Mouse (Mus musculus) midbrain, embryonic 15.5 days (tissue): ENCODE data around the gene Tmc7. TPM values are rescaled to one million over a fixed set of nuclear protein-coding genes. Genes with fewer than 3 reads are reported as not detected.

Experiments used
- ATAC-seq: fragments of 200-750 bp; cut with Nextera tagmentation; replicated peaks from 2 replicates; pipeline ENCODE4 v1.8.0; 2017; ENCODE audit warnings: moderate TSS enrichment
- H3K27ac ChIP-seq: fragments of 300-500 bp; sonication (generic); 2 replicates; pipeline ENCODE4 v1.5.1; 2015; ENCODE audit warnings: mild to moderate bottlenecking, inconsistent platforms
- H3K27me3 ChIP-seq: fragments of 300-500 bp; sonication (generic); replicated peaks from 2 replicates; pipeline ENCODE4 v1.6.1; 2015; ENCODE audit warnings: inconsistent platforms
- H3K36me3 ChIP-seq: fragments of 300-500 bp; sonication (generic); replicated peaks from 2 replicates; pipeline ENCODE4 v1.6.1; 2015; ENCODE audit warnings: inconsistent platforms
- H3K4me1 ChIP-seq: fragments of 300-500 bp; sonication (generic); 2 replicates; pipeline ENCODE4 v1.6.1; 2015; ENCODE audit warnings: inconsistent platforms
- H3K4me2 ChIP-seq: fragments of 300-500 bp; sonication (generic); 2 replicates; pipeline ENCODE4 v1.6.1; 2015; ENCODE audit warnings: inconsistent platforms, mild to moderate bottlenecking, moderate library complexity
- H3K4me3 ChIP-seq: fragments of 300-500 bp; sonication (generic); 2 replicates; pipeline ENCODE4 v1.5.1; 2015; ENCODE audit warnings: mild to moderate bottlenecking, inconsistent platforms
- H3K9ac ChIP-seq: fragments of 300-500 bp; sonication (generic); 2 replicates; pipeline ENCODE4 v1.6.1; 2015; ENCODE audit warnings: mild to moderate bottlenecking, inconsistent platforms
- H3K9me3 ChIP-seq: fragments of 300-500 bp; sonication (generic); 2 replicates; pipeline ENCODE4 v1.6.1; 2016; ENCODE audit warnings: inconsistent platforms
- WGBS: fragments of 180-500 bp; shearing (Covaris S2); methylation state at CpG from one replicate; pipeline ENCODE4 v1.1.7; 2015; ENCODE audit warnings: mixed read lengths; 5-methylcytosine and 5-hydroxymethylcytosine counted together
- polyA plus RNA-seq: library from polyadenylated mRNA; unstranded; fragments of >200 nt; fragmentation: Nextera tagmentation; extraction: Ambion mirVana; gene quantifications from 2 replicates; pipeline ENCODE4 v1.2.1, GENCODE M21; 2015

The Tmc7 gene
- 6.3 and 7.2 TPM in 2 replicates for polyA plus RNA-seq

DNA sequence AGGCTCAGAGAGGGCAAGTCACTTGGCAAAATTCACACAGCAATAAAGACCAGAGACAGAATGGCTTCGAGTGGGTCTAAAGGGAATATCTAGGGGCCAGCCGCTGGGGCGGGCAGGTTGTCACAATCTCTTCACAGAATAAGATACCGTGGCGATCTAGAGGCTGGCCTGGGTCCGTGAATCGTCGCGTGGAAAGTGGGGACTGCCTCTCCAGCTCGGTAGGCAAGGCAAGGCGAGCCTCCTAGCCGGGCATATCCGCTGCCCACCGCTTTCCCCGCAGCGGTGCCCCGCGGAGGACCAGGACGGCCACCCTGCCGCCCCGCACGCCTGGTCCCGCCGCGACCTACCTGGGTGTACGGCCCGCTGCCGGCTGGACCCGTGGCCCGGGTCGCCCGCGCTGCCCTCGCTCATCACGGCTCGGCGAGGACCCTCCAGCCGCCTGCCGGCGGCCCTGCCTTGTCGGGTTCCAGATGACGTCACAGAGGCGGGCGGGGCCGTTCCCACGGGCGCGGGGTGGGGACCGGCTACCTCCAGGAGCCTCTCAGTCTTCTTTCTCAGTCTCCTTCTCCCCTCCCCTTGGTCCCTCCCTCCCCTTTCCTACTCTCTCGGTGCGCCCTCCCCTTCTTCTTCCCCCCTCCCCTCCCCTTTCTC is at the start of gene Tmc7:
Gene Tmc7, minus strand, starts transcription at position 480 of the 651 bp plus-strand sequence.
- ATAC-seq = peak; percentile 89
- under 1% methylated on average over 50 of the region's 51 CpGs for WGBS
- no peaks in the 10 kb centered on the region for H3K27me3 ChIP-seq

DNA sequence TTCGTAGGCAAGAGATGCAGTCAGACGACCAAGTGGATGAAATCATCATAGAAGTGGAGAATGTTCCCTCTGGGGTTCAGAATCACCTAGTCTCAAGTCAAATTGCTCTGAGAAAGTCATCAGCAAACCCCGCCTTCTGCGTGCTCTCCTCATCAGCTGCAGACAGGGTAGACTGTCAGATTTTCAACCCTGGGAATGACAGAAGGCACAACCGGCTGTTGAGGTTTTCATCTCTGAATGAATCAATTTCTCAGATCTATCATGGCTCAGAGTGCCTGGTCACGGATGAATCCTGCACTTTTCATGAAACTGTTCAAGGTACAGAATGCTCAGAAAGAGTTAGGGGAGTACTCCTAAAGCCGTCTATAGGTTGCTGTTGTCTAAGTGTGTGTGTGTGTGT is 49.4 kb upstream of the Tmc7 start:
- 85% methylated on average over 7 of the region's 7 CpGs for WGBS
- no peak overlapping the region for H3K27ac ChIP-seq

More for the DNA sequence above, at the start of gene Tmc7:
- Histone ChIP-seq H3K4me1 (peaks cover 8% of the 10 kb centered on the region), H3K9ac (peak within 1 kb of the TSS; percentile 83), H3K9me3 (no peaks in the 10 kb centered on the region), H3K36me3 (no peaks in the 10 kb centered on the region), H3K27ac (peak within 1 kb of the TSS; percentile 58; the same call in 1 of the 2 replicates), H3K4me3 (peak within 1 kb of the TSS; percentile 75), H3K4me2 (peak within 1 kb of the TSS; percentile 91)

DNA sequence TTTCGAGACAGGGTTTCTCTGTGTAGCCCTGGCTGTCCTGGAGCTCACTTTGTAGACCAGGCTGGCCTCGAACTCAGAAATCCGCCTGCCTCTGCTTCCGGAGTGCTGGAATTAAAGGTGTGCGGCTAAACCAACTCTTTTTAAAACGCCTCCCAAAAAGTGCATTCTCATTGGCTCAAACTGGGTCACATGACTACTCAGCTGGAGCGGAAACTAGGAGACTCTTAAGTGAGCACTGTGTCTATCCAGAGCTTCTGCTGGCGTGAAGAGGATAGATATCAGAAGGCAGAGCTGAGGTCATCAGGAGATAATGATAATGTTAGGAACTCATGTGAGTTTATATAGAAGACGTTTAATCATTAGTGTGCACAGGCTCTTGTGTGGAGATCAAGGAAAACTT is 48.6 kb upstream of the Tmc7 start:
- no peaks in the 10 kb centered on the region for H3K36me3 ChIP-seq
- no peak overlapping the region for H3K4me2 ChIP-seq
- H3K9ac ChIP-seq = no peak overlapping the region
- 89% methylated on average over 9 of the region's 9 CpGs for WGBS
- H3K27ac ChIP-seq = no peak overlapping the region
- no peaks in the 10 kb centered on the region for H3K9me3 ChIP-seq
- H3K27me3 ChIP-seq = no peaks in the 10 kb centered on the region
- no peak overlapping the region for H3K4me3 ChIP-seq
- no peak for ATAC-seq
- H3K4me1 ChIP-seq = no peaks in the 10 kb centered on the region

More for the DNA sequence above, 49.4 kb upstream of the Tmc7 start:
- no peak for ATAC-seq
- no peaks in the 10 kb centered on the region for H3K4me1 ChIP-seq
- H3K27me3 ChIP-seq = no peaks in the 10 kb centered on the region
- H3K4me2 ChIP-seq = no peak overlapping the region
- no peak overlapping the region for H3K9ac ChIP-seq
- H3K36me3 ChIP-seq = no peaks in the 10 kb centered on the region
- H3K4me3 ChIP-seq = no peak overlapping the region
- no peaks in the 10 kb centered on the region for H3K9me3 ChIP-seq

GRCm38 (mm10) chr7:118627550-118628298 is 43.2 kb upstream of the Tmc7 start:
- Histone ChIP-seq H3K9me3 (no peaks in the 10 kb centered on the region), H3K27me3 (no peaks in the 10 kb centered on the region), H3K36me3 (no peaks in the 10 kb centered on the region), H3K4me2 (no peak overlapping the region), H3K4me1 (no peaks in the 10 kb centered on the region), H3K9ac (no peak overlapping the region), H3K27ac (no peak overlapping the region), H3K4me3 (no peak overlapping the region)
- no peak for ATAC-seq
- WGBS = 82% methylated on average over 13 of the region's 13 CpGs

DNA sequence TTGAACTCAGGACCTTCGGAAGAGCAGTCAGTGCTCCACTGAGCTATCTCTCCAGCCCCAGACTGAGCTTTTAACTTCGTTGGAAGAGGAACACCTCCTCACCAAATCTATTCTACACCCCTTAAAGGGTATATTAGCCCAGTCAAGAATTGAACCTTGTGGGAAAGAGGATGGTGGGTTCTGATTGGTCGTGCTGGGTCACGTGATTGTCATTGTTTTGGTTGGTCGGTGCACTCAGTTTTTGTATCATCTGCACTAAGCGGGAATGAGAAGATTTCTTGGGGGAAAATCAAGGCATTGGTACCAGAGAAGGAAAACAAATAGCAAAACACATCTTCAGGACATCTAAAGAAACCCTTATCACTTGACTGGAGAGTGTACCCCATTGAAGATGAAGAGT is 36.6 kb upstream of the Tmc7 start:
- H3K4me2 ChIP-seq = no peak overlapping the region
- WGBS = 83% methylated on average over 6 of the region's 6 CpGs
- H3K27me3 ChIP-seq = no peaks in the 10 kb centered on the region
- no peaks in the 10 kb centered on the region for H3K4me1 ChIP-seq
- H3K9ac ChIP-seq = no peak overlapping the region
- no peak overlapping the region for H3K4me3 ChIP-seq
- H3K36me3 ChIP-seq = no peaks in the 10 kb centered on the region
- no peak for ATAC-seq
- H3K27ac ChIP-seq = no peak overlapping the region
- no peaks in the 10 kb centered on the region for H3K9me3 ChIP-seq

DNA sequence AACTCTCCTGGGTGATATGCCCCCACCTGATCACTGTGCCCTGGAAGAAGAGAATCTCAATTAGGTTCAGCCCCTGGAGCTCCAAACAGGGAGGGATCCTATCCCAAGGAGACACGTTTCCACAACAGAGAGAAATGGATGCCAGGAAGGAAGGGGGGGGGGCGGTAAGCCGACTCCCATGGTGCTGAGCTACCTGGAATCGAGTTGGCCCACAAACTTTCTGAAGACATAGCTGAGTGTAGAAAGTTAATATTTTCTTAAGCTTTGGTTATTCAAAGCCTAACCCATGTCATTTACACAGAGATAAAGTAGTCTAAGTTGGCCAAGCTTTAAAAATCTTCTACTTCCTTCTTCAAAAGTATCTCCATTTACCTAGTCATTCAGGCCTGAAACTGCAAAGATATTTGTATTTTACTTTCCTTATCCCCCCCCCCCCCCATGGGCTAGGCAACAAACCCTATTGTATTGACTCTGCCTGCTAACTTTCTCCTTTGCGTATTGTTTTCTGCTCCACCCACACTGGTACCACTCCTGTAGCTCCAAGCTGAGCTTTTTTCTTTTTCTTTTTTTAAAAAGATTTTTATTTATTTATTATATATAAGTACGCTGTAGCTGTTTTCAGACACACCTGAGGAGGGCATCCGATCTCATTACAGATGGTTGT is 35.8 kb upstream of the Tmc7 start:
- no peaks in the 10 kb centered on the region for H3K27me3 ChIP-seq
- 93% methylated on average over 7 of the region's 7 CpGs for WGBS
- H3K4me3 ChIP-seq = no peak overlapping the region
- no peaks in the 10 kb centered on the region for H3K36me3 ChIP-seq
- no peaks in the 10 kb centered on the region for H3K4me1 ChIP-seq
- no peaks in the 10 kb centered on the region for H3K9me3 ChIP-seq
- H3K27ac ChIP-seq = no peak overlapping the region
- no peak for ATAC-seq
- H3K9ac ChIP-seq = no peak overlapping the region
- H3K4me2 ChIP-seq = no peak overlapping the region

DNA sequence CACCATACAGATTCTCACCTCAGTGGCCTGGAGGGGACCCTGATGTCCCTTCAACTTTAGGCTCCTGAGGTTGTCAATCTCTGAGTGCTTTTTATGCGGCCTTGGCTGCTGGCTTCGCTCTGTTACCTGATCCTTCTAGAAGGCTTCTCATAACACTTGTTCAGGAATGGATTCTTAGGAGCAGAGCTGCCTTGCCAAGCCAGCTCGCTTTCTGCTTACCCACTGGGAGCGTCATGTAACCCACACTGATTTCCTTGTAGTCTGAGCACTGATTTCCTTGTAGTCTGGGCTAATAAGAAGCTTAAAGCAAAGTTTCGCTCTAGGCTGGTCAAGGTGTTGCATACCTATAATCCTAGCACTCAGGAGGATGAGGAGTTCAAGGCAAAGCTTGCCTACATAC is 33.6 kb upstream of the Tmc7 start:
- no peaks in the 10 kb centered on the region for H3K36me3 ChIP-seq
- no peak overlapping the region for H3K9ac ChIP-seq
- ATAC-seq = no peak
- no peak overlapping the region for H3K4me2 ChIP-seq
- no peaks in the 10 kb centered on the region for H3K27me3 ChIP-seq
- no peak overlapping the region for H3K27ac ChIP-seq
- no peaks in the 10 kb centered on the region for H3K9me3 ChIP-seq
- H3K4me3 ChIP-seq = no peak overlapping the region
- no peaks in the 10 kb centered on the region for H3K4me1 ChIP-seq
- 85% methylated on average over 5 of the region's 5 CpGs for WGBS

DNA sequence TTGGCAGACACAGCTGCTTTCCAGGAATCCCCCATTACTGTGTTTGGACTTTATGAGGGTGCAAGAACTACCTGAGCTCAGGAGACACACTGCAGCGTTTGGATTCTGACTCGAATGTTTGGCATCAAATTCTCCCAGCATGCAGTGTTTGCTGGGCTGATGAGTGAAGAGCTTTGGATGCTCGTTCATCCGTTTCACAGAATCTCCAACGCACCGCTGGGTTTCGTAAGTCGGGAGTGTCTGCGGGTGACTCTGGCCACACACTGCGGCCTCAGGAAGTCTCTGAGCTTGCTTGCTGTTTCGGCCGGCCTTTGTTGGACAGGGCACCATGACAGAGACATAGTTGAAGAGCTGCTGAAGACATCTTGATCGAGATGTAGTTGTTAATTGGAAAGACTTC is 29.5 kb upstream of the Tmc7 start:
- Histone ChIP-seq H3K27ac (no peak overlapping the region), H3K27me3 (no peaks in the 10 kb centered on the region), H3K4me1 (no peaks in the 10 kb centered on the region), H3K36me3 (no peaks in the 10 kb centered on the region), H3K9ac (no peak overlapping the region), H3K9me3 (no peaks in the 10 kb centered on the region), H3K4me2 (peak overlapping the region; percentile 12; the same call in 1 of the 2 replicates), H3K4me3 (no peak overlapping the region)
- 22% methylated on average over 13 of the region's 13 CpGs for WGBS
- no peak for ATAC-seq

DNA sequence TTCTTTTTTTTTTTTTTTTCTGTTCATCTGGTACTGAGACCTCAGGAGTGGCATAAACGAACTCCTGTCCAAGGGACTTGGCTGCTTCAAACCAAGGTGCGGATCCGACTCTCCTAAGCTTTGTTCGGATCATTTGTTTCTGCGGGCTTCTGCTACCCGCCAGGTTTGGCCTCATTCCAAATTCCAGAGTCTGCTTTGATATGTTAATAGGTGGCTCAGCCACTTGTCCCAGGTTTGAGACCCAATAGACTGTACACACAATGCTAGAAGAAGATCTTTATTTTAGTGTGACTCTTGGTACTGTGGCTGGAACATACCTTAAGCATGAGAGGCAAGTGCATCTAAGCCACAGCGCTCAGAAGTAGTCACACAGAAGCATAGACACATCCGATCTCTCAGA is 27.4 kb upstream of the Tmc7 start:
- no peak overlapping the region for H3K9ac ChIP-seq
- H3K4me2 ChIP-seq = no peak overlapping the region
- ATAC-seq = no peak
- no peaks in the 10 kb centered on the region for H3K9me3 ChIP-seq
- H3K4me1 ChIP-seq = no peaks in the 10 kb centered on the region
- 38% methylated on average over 8 of the region's 8 CpGs for WGBS
- H3K36me3 ChIP-seq = no peaks in the 10 kb centered on the region
- no peak overlapping the region for H3K27ac ChIP-seq
- no peaks in the 10 kb centered on the region for H3K27me3 ChIP-seq
- H3K4me3 ChIP-seq = no peak overlapping the region

DNA sequence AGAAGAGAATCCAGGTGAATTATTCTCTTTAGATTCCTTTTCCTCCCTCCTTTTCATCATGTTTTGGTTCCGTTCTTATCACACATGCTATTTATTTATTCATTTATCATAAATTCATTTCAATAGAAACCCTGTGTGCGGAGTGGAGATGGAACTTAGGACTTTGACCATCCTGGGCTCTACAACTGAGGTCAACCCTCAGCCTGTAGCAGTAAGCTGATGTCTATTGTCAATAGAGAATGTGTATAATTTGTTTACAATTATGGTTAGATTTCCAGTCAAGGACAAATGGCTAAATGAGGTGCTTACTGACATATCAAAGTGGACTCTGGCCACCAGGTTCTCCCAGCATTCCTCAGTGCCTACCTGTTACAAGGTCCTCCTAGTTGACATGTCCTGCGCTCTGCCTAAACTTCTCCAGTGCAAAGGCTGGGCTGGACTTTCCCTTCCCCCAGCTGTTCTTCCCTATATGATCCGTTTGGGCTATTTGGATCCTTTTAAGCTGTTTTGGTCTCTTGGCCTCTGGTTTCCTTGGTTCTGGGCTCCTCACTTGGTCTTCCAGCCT is 26.7 kb upstream of the Tmc7 start:
- H3K4me1 ChIP-seq = no peaks in the 10 kb centered on the region
- H3K9me3 ChIP-seq = 0 out of 2 replicates have a peak, but pooled peaks cover 5% of the 10 kb centered on the region
- no peak overlapping the region for H3K27ac ChIP-seq
- no peak overlapping the region for H3K9ac ChIP-seq
- H3K4me2 ChIP-seq = no peak overlapping the region
- H3K36me3 ChIP-seq = no peaks in the 10 kb centered on the region
- ATAC-seq = no peak
- 90% methylated on average over 4 of the region's 4 CpGs for WGBS
- H3K27me3 ChIP-seq = no peaks in the 10 kb centered on the region
- no peak overlapping the region for H3K4me3 ChIP-seq

GRCm38 (mm10) chr7:118610721-118611120 is 26.2 kb upstream of the Tmc7 start:
- no peak overlapping the region for H3K9ac ChIP-seq
- no peak for ATAC-seq
- WGBS = 88% methylated on average over 13 of the region's 13 CpGs
- no peak overlapping the region for H3K27ac ChIP-seq
- H3K4me3 ChIP-seq = no peak overlapping the region
- H3K27me3 ChIP-seq = no peaks in the 10 kb centered on the region
- H3K36me3 ChIP-seq = no peaks in the 10 kb centered on the region
- no peak overlapping the region for H3K4me2 ChIP-seq
- no peaks in the 10 kb centered on the region for H3K4me1 ChIP-seq
- 0 out of 2 replicates have a peak, but pooled peaks cover 5% of the 10 kb centered on the region for H3K9me3 ChIP-seq

DNA sequence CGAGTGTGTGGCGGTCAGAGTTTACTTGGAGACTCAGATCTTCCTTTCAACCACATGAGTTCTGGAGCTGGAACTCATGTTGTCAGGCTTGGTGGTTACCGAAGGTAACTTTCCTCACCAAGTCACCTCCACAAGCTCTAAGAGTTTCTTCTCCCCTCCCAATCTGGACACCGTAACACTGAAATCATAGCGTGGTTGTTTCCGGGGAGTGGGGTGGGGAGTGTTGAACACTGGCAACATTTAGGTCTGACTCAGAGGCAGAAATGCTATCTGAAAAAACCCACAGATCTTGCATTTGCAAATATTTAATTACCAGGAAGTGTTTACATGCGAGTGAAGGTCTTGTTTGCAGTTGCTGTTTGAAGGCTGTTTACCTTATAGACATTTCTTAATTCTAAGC is 25.3 kb upstream of the Tmc7 start:
- Histone ChIP-seq H3K27ac (no peak overlapping the region), H3K4me3 (no peak overlapping the region), H3K4me1 (no peaks in the 10 kb centered on the region), H3K27me3 (no peaks in the 10 kb centered on the region), H3K9ac (no peak overlapping the region), H3K9me3 (0 out of 2 replicates have a peak, but pooled peaks cover 5% of the 10 kb centered on the region), H3K4me2 (no peak overlapping the region), H3K36me3 (no peaks in the 10 kb centered on the region)
- ATAC-seq = no peak
- 95% methylated on average over 7 of the region's 7 CpGs for WGBS
